Mouse (Mus musculus) midbrain, embryonic 11.5 days (tissue): ENCODE measurements around the gene Tesk2. TPM values are rescaled to one million over a fixed set of nuclear protein-coding genes. Genes with fewer than 3 reads are reported as not detected.

Experiments
- ATAC-seq: fragments of 200-750 bp; cut with Nextera tagmentation; 2 replicates; pipeline ENCODE4 v1.8.0; 2017; ENCODE audit warnings: moderate TSS enrichment, moderate library complexity; ENCODE audit not compliant: low FRiP score
- DNase-seq: peaks from one replicate; pipeline ENCODE4 v3.0.0; 2015; ENCODE audit warnings: low spot score; ENCODE audit errors: missing footprints
- H3K27ac ChIP-seq: fragments of 300-500 bp; sonication (generic); 2 replicates; pipeline ENCODE4 v1.5.1; 2014; ENCODE audit warnings: low read depth, low read length
- H3K27me3 ChIP-seq: fragments of 300-500 bp; sonication (generic); 2 replicates; pipeline ENCODE4 v1.6.1; 2014; ENCODE audit warnings: mild to moderate bottlenecking, low read length, moderate library complexity, mixed read lengths; ENCODE audit not compliant: control insufficient read depth, insufficient read depth
- H3K36me3 ChIP-seq: fragments of 300-500 bp; sonication (generic); 2 replicates; pipeline ENCODE4 v1.6.1; 2014; ENCODE audit warnings: mild to moderate bottlenecking, low read length, moderate library complexity, mixed read lengths; ENCODE audit not compliant: control insufficient read depth, insufficient read depth
- H3K4me1 ChIP-seq: fragments of 300-500 bp; sonication (generic); 2 replicates; pipeline ENCODE4 v1.6.1; 2014; ENCODE audit warnings: low read length; ENCODE audit not compliant: control insufficient read depth, insufficient read depth
- H3K4me2 ChIP-seq: fragments of 300-500 bp; sonication (generic); 2 replicates; pipeline ENCODE4 v1.6.1; 2014; ENCODE audit warnings: mild to moderate bottlenecking, moderate library complexity
- H3K4me3 ChIP-seq: fragments of 300-500 bp; sonication (generic); 2 replicates; pipeline ENCODE4 v1.5.1; 2014; ENCODE audit warnings: low read depth, low read length
- H3K9ac ChIP-seq: fragments of 300-500 bp; sonication (generic); 2 replicates; pipeline ENCODE4 v1.6.1; 2014; ENCODE audit warnings: low read length
- H3K9me3 ChIP-seq: fragments of 300-500 bp; sonication (generic); 2 replicates; pipeline ENCODE4 v1.6.1; 2016; ENCODE audit warnings: low read length; ENCODE audit not compliant: control insufficient read depth
- WGBS: fragments of 180-500 bp; shearing (Covaris S2); extraction: QIAGEN DNeasy Blood & Tissue Kit; methylation state at CpG from one replicate; pipeline ENCODE4 v1.1.7; 2014; 5-methylcytosine and 5-hydroxymethylcytosine counted together
- polyA plus RNA-seq: library from polyadenylated mRNA; unstranded; fragments of >200 nt; fragmentation: Nextera tagmentation; extraction: Ambion mirVana; gene quantifications from 2 replicates; pipeline ENCODE4 v1.2.1, GENCODE M21; 2014

The Tesk2 gene
- polyA plus RNA-seq, 1 experiment from 2014 or later, result 6.1 TPM

DNA sequence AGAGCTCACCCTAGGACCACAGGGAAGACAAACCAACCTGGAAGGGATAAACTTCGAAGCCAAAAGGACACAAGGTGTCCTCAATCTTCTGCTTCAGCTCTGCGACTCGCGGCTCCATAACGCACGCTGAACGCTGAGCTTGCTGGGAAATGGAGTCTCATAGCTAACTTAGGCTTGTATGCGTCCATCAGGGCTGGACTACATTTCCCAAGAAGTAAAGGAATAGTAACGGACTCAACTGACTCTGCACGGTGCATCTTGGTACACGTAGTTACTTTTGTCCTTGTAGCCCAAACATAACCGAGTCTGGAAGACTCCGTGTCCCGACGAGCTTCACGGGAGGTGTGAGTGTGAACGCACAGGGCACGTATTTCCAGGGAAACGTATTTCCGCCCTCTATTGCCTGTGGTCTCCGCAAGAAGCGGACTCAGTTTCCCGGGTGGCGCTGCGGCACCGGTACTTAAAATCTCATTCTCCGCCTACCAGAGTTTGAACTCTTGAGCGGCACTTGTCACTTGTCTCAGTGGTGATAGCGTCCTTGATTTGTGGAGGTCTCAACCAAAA, 12.5 kb upstream of the Tesk2 start, which contains the start of the genes Mmachc and Ccdc163:
TSS of gene Mmachc (minus strand) at position 206 of the 564 bp plus-strand sequence.
TSS of gene Ccdc163 (plus strand) at position 309 of the 564 bp plus-strand sequence.
- Histone ChIP-seq H3K36me3 (no peaks in the 10 kb centered on the region), H3K4me1 (peaks cover 8% of the 10 kb centered on the region), H3K9me3 (no peaks in the 10 kb centered on the region), H3K4me3 (peak within 1 kb of the TSS; percentile 40), H3K9ac (peak within 1 kb of the TSS; percentile 76), H3K27ac (no peak within 1 kb of the TSS), H3K4me2 (peak within 1 kb of the TSS; percentile 85), H3K27me3 (no peaks in the 10 kb centered on the region)
- ATAC-seq, result peak; percentile 99
- DNase-seq, result peak; percentile 96
- under 1% methylated on average over 29 of the region's 29 CpGs for WGBS

DNA sequence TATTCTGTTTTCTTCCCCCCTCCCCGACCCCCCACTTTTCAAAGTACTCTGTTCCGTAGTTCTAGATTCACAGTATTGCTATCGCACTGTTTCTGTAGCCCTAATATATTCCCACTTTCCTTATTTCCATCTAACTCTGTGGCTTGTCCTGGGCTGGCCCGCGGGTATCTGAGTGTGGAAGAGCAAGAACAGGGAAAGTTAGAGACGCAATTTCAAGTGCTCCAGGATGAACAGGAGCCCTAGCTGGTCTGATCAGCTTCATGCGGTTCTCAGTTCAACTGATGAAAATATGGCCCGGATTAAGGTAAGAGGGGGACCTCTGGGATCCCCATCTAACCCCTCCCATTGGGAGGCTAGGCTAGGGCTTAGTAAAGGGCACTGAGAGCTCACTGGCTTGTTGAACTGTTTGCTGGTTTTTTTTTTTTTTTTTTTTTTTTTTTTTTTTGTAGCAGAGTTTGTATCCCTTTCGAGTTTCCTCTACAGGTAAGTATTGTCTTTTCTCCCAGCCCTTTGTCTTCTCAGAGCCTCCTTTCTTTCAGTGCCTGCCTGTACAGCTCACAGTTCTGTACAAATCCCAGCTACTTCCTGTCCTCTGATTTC, 11.9 kb upstream of the Tesk2 start:
- DNase-seq (no peak), ATAC-seq (peak; percentile 3; the same call in 1 of the 2 replicates)
- WGBS, result 5% methylated on average over 9 of the region's 9 CpGs

DNA sequence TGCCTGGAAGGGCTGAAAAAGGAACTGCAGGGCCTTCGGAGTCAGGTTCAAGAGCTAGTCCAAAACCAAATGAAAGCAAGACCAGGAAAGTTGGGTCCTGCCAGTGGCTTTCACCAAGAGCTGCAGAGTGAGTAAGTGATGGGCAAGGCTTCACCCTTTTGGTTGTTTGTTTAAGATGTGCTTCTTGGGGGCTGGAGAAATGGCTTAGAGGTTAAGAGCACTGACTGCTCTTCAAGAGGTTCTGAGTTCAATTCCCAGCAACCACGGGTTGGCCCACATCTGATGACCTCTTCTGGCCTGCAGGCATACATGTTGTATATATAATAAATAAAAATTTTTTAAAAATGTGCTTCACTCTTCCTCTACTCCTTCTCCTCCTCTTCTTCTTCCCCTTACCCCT, 10.6 kb upstream of the Tesk2 start:
- Histone ChIP-seq H3K27me3 (no peaks in the 10 kb centered on the region), H3K4me3 (no peak overlapping the region), H3K27ac (no peak overlapping the region), H3K9ac (no peak overlapping the region), H3K9me3 (no peaks in the 10 kb centered on the region), H3K4me2 (no peak overlapping the region), H3K4me1 (peaks cover 8% of the 10 kb centered on the region), H3K36me3 (no peaks in the 10 kb centered on the region; the same call in 1 of the 2 replicates)
- 95% methylated on average over 2 of the region's 2 CpGs for WGBS
- DNase-seq (peak; percentile 41), ATAC-seq (no peak)

More for the DNA sequence above, 11.9 kb upstream of the Tesk2 start:
- peak overlapping the region; percentile 76 for H3K9ac ChIP-seq
- H3K4me2 ChIP-seq, result peak overlapping the region; percentile 85
- peak overlapping the region; percentile 40 for H3K4me3 ChIP-seq
- no peaks in the 10 kb centered on the region for H3K36me3 ChIP-seq
- H3K27ac ChIP-seq, result no peak overlapping the region
- no peaks in the 10 kb centered on the region for H3K27me3 ChIP-seq
- H3K4me1 ChIP-seq, result peaks cover 8% of the 10 kb centered on the region
- no peaks in the 10 kb centered on the region for H3K9me3 ChIP-seq

DNA sequence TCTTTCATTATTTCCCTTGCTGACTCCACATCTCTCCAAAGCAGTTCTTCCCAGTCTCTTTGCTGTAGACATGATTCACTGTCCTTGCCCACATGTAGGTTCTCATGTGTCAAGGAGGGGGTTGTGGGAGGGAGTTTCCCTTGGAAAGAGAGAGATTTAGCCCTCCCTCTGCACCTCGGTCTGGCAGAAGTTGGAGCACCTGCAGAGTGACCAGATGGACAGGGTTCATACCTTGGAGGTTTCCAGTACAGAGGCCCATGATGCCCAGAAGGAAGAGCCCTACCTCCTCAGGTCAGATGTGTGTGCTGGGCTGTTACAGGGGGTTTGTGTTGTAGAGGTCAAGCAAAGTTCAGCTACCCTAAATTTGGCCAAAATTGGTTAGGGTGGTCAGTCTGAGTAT, 8.2 kb upstream of the Tesk2 start:
- no peaks in the 10 kb centered on the region for H3K27me3 ChIP-seq
- H3K36me3 ChIP-seq, result no peaks in the 10 kb centered on the region; the same call in 1 of the 2 replicates
- H3K4me1 ChIP-seq, result peaks cover 6% of the 10 kb centered on the region
- no peak overlapping the region for H3K27ac ChIP-seq
- 74% methylated on average over 1 of the region's 1 CpGs for WGBS
- no peaks in the 10 kb centered on the region for H3K9me3 ChIP-seq
- H3K4me3 ChIP-seq, result no peak overlapping the region
- ATAC-seq, result no peak
- DNase-seq, result peak; percentile 39
- no peak overlapping the region for H3K4me2 ChIP-seq
- H3K9ac ChIP-seq, result no peak overlapping the region

DNA sequence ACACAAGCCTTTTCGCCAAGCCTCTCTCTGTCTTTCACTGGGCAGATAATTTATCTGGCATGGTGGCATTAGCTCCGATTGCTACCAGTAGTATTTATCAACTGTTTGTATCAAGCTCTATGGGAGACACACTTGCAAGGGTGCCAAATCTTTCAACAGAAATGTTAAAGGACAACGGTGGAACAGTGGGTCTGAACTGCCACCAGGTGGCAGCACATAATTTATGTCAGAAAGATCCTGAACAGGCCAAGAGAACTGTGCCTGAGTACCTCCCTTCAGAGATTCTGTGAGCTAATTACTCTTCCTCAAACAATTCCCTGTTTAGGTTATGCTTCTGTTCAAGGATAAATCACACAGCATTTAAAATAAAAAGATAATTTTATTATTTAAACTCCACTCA, 1.4 kb upstream of the Tesk2 start:
- Histone ChIP-seq H3K4me1 (peaks cover 5% of the 10 kb centered on the region; the same call in 1 of the 2 replicates), H3K27me3 (0 out of 2 replicates have a peak, but pooled peaks cover 2% of the 10 kb centered on the region), H3K9ac (no peak overlapping the region), H3K36me3 (no peaks in the 10 kb centered on the region; the same call in 1 of the 2 replicates), H3K4me3 (no peak overlapping the region), H3K9me3 (no peaks in the 10 kb centered on the region), H3K4me2 (no peak overlapping the region), H3K27ac (no peak overlapping the region)
- 20% methylated on average over 3 of the region's 3 CpGs for WGBS
- DNase-seq (peak; percentile 90), ATAC-seq (no peak)

DNA sequence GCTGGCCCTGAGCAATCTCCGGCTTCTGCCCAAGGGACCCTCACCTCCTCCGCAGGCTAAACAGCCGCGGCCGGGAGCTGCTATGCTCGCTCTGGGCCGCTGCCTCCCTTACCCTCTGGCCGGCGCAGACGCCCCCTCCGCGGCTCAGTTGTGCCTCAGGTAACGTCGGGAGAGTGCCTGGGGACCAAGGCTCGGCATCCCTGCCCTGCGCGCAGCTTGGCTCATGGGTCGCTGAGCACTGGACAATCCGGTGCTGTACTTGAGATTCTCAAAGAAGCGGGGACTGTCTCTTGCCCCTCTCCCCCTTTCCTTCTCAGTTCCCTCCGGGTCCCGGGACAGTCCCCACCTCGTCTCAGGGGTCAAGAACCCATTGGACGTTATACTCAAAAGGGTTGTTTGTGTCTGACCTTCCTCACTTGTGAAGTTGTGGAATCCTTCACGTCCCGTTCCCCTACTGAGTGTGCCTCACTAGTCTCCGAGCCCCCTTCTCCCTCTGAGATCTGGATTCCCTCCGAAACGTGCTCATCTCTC, 415 bp downstream of the Tesk2 start:
- H3K4me3 ChIP-seq, result peak overlapping the region; percentile 74
- WGBS, result under 1% methylated on average over 29 of the region's 29 CpGs

DNA sequence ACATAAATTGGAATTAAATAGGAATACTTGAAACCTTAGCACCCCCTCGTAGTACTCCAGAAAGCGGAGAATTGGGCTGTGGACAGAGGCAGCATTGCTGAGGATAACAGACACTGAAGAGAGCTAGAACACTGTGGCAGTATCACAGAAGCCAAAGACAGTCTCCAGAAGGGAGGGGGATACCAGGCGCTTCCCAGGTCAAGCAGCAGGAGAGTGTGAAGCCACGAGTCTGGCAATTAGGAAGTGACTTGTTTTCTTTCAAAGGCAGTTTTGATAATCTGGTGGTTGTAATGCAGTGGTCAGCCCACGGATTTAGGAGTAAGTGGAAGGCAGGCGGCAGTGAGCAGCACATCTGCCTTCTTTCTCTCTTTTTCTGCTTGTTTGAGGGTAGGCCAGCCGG, 1.5 kb downstream of the Tesk2 start:
- DNase-seq (no peak), ATAC-seq (no peak)
- H3K9ac ChIP-seq, result no peak overlapping the region
- H3K4me1 ChIP-seq, result peaks cover 5% of the 10 kb centered on the region; the same call in 1 of the 2 replicates
- H3K27ac ChIP-seq, result no peak overlapping the region
- H3K27me3 ChIP-seq, result 0 out of 2 replicates have a peak, but pooled peaks cover 2% of the 10 kb centered on the region
- no peak overlapping the region for H3K4me2 ChIP-seq
- H3K4me3 ChIP-seq, result no peak overlapping the region
- no peaks in the 10 kb centered on the region for H3K9me3 ChIP-seq
- WGBS, result 43% methylated on average over 7 of the region's 7 CpGs
- no peaks in the 10 kb centered on the region for H3K36me3 ChIP-seq

More for the DNA sequence above, 415 bp downstream of the Tesk2 start:
- Histone ChIP-seq H3K9ac (peak overlapping the region; percentile 85), H3K27ac (peak overlapping the region; percentile 65), H3K27me3 (0 out of 2 replicates have a peak, but pooled peaks cover 2% of the 10 kb centered on the region), H3K9me3 (no peaks in the 10 kb centered on the region), H3K4me2 (peak overlapping the region; percentile 93), H3K36me3 (no peaks in the 10 kb centered on the region), H3K4me1 (peaks cover 5% of the 10 kb centered on the region; the same call in 1 of the 2 replicates)
- no peak for ATAC-seq
- DNase-seq, result no peak

DNA sequence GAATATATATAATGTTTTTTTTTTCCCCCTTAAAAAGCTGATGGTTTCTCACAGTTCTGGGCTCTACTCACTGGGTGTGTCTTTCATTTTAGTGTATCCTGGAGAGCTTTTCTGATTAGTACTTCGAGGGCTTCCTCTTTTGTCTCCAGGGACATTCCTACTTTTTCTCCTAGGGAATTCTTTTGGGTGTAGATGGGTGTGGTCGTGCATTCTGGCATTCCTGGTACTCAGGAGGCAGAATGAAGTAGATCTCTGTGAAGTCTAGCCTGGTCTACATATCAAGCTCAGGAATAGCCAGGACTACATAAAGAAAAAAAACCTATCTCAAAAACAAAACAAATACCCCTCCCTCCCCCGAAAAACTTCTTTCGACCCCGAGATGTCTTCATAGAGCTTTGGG, 4.7 kb downstream of the Tesk2 start:
- H3K27ac ChIP-seq, result no peak overlapping the region
- no peaks in the 10 kb centered on the region for H3K9me3 ChIP-seq
- no peak for DNase-seq
- no peak overlapping the region for H3K4me3 ChIP-seq
- no peak for ATAC-seq
- H3K4me1 ChIP-seq, result peaks cover 5% of the 10 kb centered on the region; the same call in 1 of the 2 replicates
- 0 out of 2 replicates have a peak, but pooled peaks cover 2% of the 10 kb centered on the region for H3K27me3 ChIP-seq
- no peaks in the 10 kb centered on the region for H3K36me3 ChIP-seq
- H3K4me2 ChIP-seq, result no peak overlapping the region
- H3K9ac ChIP-seq, result no peak overlapping the region
- 90% methylated on average over 5 of the region's 5 CpGs for WGBS

DNA sequence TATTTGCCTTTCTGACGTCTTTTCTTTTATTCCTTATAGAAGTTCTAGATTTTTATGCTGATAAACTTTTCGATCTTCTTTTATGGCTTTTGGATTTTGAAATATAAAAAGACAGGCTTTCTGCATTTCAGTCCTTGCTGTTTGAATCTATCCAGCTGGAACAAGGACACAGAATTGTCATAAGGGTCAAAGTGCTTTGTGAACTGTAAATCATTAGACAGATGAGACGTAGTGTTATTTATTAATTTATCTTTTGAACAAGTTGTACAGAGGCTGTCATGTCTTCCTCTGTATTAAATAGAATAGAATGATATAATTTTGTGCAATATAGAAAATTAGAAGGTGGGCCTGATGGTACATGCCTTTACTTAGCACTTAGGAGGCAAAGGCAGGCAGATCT, 6.7 kb downstream of the Tesk2 start:
- WGBS, result 83% methylated on average over 3 of the region's 3 CpGs
- Histone ChIP-seq H3K36me3 (no peaks in the 10 kb centered on the region), H3K4me2 (no peak overlapping the region), H3K27me3 (no peaks in the 10 kb centered on the region), H3K9me3 (no peaks in the 10 kb centered on the region), H3K9ac (no peak overlapping the region), H3K4me1 (no peaks in the 10 kb centered on the region), H3K27ac (no peak overlapping the region), H3K4me3 (no peak overlapping the region)
- DNase-seq (no peak), ATAC-seq (no peak)
